Mouse (Mus musculus): ENCODE results near the gene Zbed3. TPM values are rescaled to one million over a fixed set of nuclear protein-coding genes. Genes with fewer than 3 reads are reported as not detected.
A peak's percentile ranks its signal among the peaks of the same experiment; 100 is the strongest.

The Zbed3 gene
- 47.6 and 48.3 TPM in 2 replicates for polyA plus RNA-seq (2012; rRNA removed)

- no peak for DNase-seq (ENCODE audit: low read depth)
- TF ChIP-seq CTCF (IDR thresholded peaks at IDR 0.05; ENCODE audit: borderline replicate concordance, extremely low read depth, insufficient read depth, insufficient read length): no peak
- TF ChIP-seq POLR2A (IDR thresholded peaks at IDR 0.05; ENCODE audit: borderline replicate concordance, extremely low read depth, insufficient read depth, insufficient read length, poor library complexity, severe bottlenecking): no peak
These were observed at the start of gene Zbed3 for GRCm38 (mm10) chr13:95323400-95323799. TSS of gene Zbed3 (plus strand) at chr13:95323612.

- no peak for TF ChIP-seq CTCF (IDR thresholded peaks at IDR 0.05; ENCODE audit: borderline replicate concordance, extremely low read depth, insufficient read depth, insufficient read length)
- DNase-seq (ENCODE audit: low read depth): peak; percentile 61
These were observed 44.9 kb upstream of the Zbed3 start for GRCm38 (mm10) chr13:95278426-95279025.

GRCm38 (mm10) chr13:95281740-95282673 lies 41.4 kb upstream of the Zbed3 start:
- no peak for DNase-seq (ENCODE audit: low read depth)
- TF ChIP-seq POLR2A (IDR thresholded peaks at IDR 0.05; ENCODE audit: borderline replicate concordance, extremely low read depth, insufficient read depth, insufficient read length, poor library complexity, severe bottlenecking) (no peak), CTCF (IDR thresholded peaks at IDR 0.05; ENCODE audit: borderline replicate concordance, extremely low read depth, insufficient read depth, insufficient read length) (no peak)

GRCm38 (mm10) chr13:95286989-95287388 lies 36.4 kb upstream of the Zbed3 start:
- peak; percentile 91 for DNase-seq (ENCODE audit: low read depth)
- TF ChIP-seq CTCF (IDR thresholded peaks at IDR 0.05; ENCODE audit: borderline replicate concordance, extremely low read depth, insufficient read depth, insufficient read length) (peak; percentile 97), POLR2A (IDR thresholded peaks at IDR 0.05; ENCODE audit: borderline replicate concordance, extremely low read depth, insufficient read depth, insufficient read length, poor library complexity, severe bottlenecking) (no peak)

- DNase-seq (ENCODE audit: low read depth): no peak
- TF ChIP-seq POLR2A (IDR thresholded peaks at IDR 0.05; ENCODE audit: borderline replicate concordance, extremely low read depth, insufficient read depth, insufficient read length, poor library complexity, severe bottlenecking) (no peak), CTCF (IDR thresholded peaks at IDR 0.05; ENCODE audit: borderline replicate concordance, extremely low read depth, insufficient read depth, insufficient read length) (no peak)
These were observed 35.4 kb upstream of the Zbed3 start for GRCm38 (mm10) chr13:95288027-95288426.

GRCm38 (mm10) chr13:95291983-95292382 lies 31.4 kb upstream of the Zbed3 start:
- DNase-seq (ENCODE audit: low read depth): no peak

GRCm38 (mm10) chr13:95299956-95300355 lies 23.5 kb upstream of the Zbed3 start:
- TF ChIP-seq POLR2A (IDR thresholded peaks at IDR 0.05; ENCODE audit: borderline replicate concordance, extremely low read depth, insufficient read depth, insufficient read length, poor library complexity, severe bottlenecking) (no peak), CTCF (IDR thresholded peaks at IDR 0.05; ENCODE audit: borderline replicate concordance, extremely low read depth, insufficient read depth, insufficient read length) (no peak)
- no peak for DNase-seq (ENCODE audit: low read depth)

More at GRCm38 (mm10) chr13:95291983-95292382, 31.4 kb upstream of the Zbed3 start:
- no peak for TF ChIP-seq POLR2A (IDR thresholded peaks at IDR 0.05; ENCODE audit: borderline replicate concordance, extremely low read depth, insufficient read depth, insufficient read length, poor library complexity, severe bottlenecking)

- TF ChIP-seq POLR2A (IDR thresholded peaks at IDR 0.05; ENCODE audit: borderline replicate concordance, extremely low read depth, insufficient read depth, insufficient read length, poor library complexity, severe bottlenecking): no peak
- no peak for TF ChIP-seq CTCF (IDR thresholded peaks at IDR 0.05; ENCODE audit: borderline replicate concordance, extremely low read depth, insufficient read depth, insufficient read length)
- no peak for DNase-seq (ENCODE audit: low read depth)
These were observed 16.8 kb upstream of the Zbed3 start for GRCm38 (mm10) chr13:95306596-95306995.

GRCm38 (mm10) chr13:95307100-95307655 lies 16.2 kb upstream of the Zbed3 start:
- TF ChIP-seq POLR2A (IDR thresholded peaks at IDR 0.05; ENCODE audit: borderline replicate concordance, extremely low read depth, insufficient read depth, insufficient read length, poor library complexity, severe bottlenecking): no peak
- TF ChIP-seq CTCF (IDR thresholded peaks at IDR 0.05; ENCODE audit: borderline replicate concordance, extremely low read depth, insufficient read depth, insufficient read length): no peak
- no peak for DNase-seq (ENCODE audit: low read depth)

- TF ChIP-seq POLR2A (IDR thresholded peaks at IDR 0.05; ENCODE audit: borderline replicate concordance, extremely low read depth, insufficient read depth, insufficient read length, poor library complexity, severe bottlenecking): no peak
- TF ChIP-seq CTCF (IDR thresholded peaks at IDR 0.05; ENCODE audit: borderline replicate concordance, extremely low read depth, insufficient read depth, insufficient read length): no peak
- peak; percentile 77 for DNase-seq (ENCODE audit: low read depth)
These were observed 11.4 kb upstream of the Zbed3 start for GRCm38 (mm10) chr13:95312016-95312415.

GRCm38 (mm10) chr13:95319153-95319552 lies 4.3 kb upstream of the Zbed3 start:
- peak; percentile 12 for DNase-seq (ENCODE audit: low read depth)
- TF ChIP-seq POLR2A (IDR thresholded peaks at IDR 0.05; ENCODE audit: borderline replicate concordance, extremely low read depth, insufficient read depth, insufficient read length, poor library complexity, severe bottlenecking): no peak
- TF ChIP-seq CTCF (IDR thresholded peaks at IDR 0.05; ENCODE audit: borderline replicate concordance, extremely low read depth, insufficient read depth, insufficient read length): no peak

Data from brain, embryonic 14.5 days (tissue).